Mouse (Mus musculus) MEL (cell line): ENCODE results near the gene Rin2.

Experiments used
- CHD1 ChIP-seq: IDR thresholded peaks from 2 replicates; pipeline ENCODE4 v1.6.1; 2012; ENCODE audit warnings: low read depth, mild to moderate bottlenecking, inconsistent platforms, low read length, improper control_type of control experiment
- CHD2 ChIP-seq: IDR thresholded peaks from 2 replicates; pipeline ENCODE4 v1.6.1; 2011; ENCODE audit warnings: low read length, improper control_type of control experiment
- CTCF ChIP-seq, 3 experiments: IDR thresholded peaks in 2 of 3; conservative IDR thresholded peaks in 1 of 3; 2 replicates each; pipeline ENCODE4 v1.5.1; 2011 to 2012; ENCODE audit warnings: low read length in 3 of 3, low read depth in 2 of 3, mild to moderate bottlenecking in 2 of 3, improper control_type of control experiment in 1 of 3, inconsistent platforms in 1 of 3, mixed read lengths in 1 of 3, moderate library complexity in 1 of 3; ENCODE audit not compliant: control insufficient read depth in 1 of 3, insufficient read depth in 1 of 3, poor library complexity in 1 of 3, severe bottlenecking in 1 of 3
- RAD21 ChIP-seq: IDR thresholded peaks from 2 replicates; pipeline ENCODE4 v1.6.1; 2011; ENCODE audit warnings: mild to moderate bottlenecking, low read depth, low read length, improper control_type of control experiment
- USF2 ChIP-seq, 2 experiments: IDR thresholded peaks; 2 replicates each; pipeline ENCODE4 v1.6.1; 2011 to 2012; ENCODE audit warnings: improper control_type of control experiment in 2 of 2, low read length in 2 of 2, borderline replicate concordance in 1 of 2, inconsistent platforms in 1 of 2, low read depth in 1 of 2, mild to moderate bottlenecking in 1 of 2; ENCODE audit not compliant: insufficient read depth in 1 of 2

DNA sequence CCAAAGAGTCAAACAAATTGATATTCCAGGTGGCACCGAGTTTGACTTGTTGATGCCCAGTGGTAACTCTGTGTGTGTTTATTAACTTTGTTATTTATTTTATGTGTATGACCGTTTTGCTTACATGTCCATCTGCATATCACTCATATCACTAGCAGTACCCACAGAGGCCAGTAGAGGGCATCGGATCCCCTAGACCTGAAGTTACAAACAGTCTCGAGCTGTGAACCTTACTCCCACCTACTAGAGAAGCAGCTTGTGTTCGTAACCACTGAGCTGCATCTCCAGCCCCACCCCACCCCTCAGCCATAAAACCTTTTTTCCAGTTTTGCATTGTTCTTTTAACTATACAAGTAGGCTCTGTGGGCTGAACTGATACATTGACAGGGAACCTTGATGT is 135.7 kb downstream of the Rin2 start:
- TF ChIP-seq CHD2 (no peak), RAD21 (no peak), CTCF (IDR thresholded peaks at IDR 0.05 in 2 of 3, conservative IDR thresholded peaks at IDR 0.05 in 1 of 3; ENCODE audit: control insufficient read depth in 1 of 3, insufficient read depth in 1 of 3, low read depth in 2 of 3, low read length in 3 of 3, poor library complexity in 1 of 3, severe bottlenecking in 1 of 3) (peak in 2 of 3 experiments; percentile 8 to 13; a peak in 2 of 6 replicates), CHD1 (no peak), USF2 (IDR thresholded peaks at IDR 0.05; ENCODE audit: borderline replicate concordance in 1 of 2, insufficient read depth in 1 of 2, low read depth in 1 of 2, low read length in 2 of 2) (no peak)
